Mouse (Mus musculus): ENCODE data around the gene Olfr857.
"Not testable (repeated sequence)": the region's sequence is repeated elsewhere in the genome, so short reads cannot be mapped to it uniquely, and the experiment has no call there.

Olfr857 gene

GRCm38 (mm10) chr9:19709133-19709532 is at the start of gene Olfr857:
Olfr857 (plus strand) TSS chr9:19709433.
- no peak for DNase-seq

- no peak for DNase-seq
Measured at GRCm38 (mm10) chr9:19690281-19690680, 19.0 kb upstream of the Olfr857 start.

GRCm38 (mm10) chr9:19691426-19691825 is 17.8 kb upstream of the Olfr857 start:
- no peak for DNase-seq

- DNase-seq, result no peak
Measured at GRCm38 (mm10) chr9:19692430-19692829, 16.8 kb upstream of the Olfr857 start.

GRCm38 (mm10) chr9:19694285-19694684 is 14.9 kb upstream of the Olfr857 start:
- DNase-seq, result not testable (repeated sequence)

- DNase-seq, result not testable (repeated sequence)
Measured at GRCm38 (mm10) chr9:19694898-19695379, 14.3 kb upstream of the Olfr857 start.

GRCm38 (mm10) chr9:19704546-19704945 is 4.7 kb upstream of the Olfr857 start:
- not testable (repeated sequence) for DNase-seq

All from liver (tissue).